Comparison of ENCODE assay signal across 18 mouse cellular contexts in genomic region chr15:78475604-78476031, GRCm38 (mm10). TPM values are rescaled to one million over a fixed set of nuclear protein-coding genes. Genes with fewer than 3 reads are reported as not detected.
A peak's percentile ranks its signal among the peaks of the same experiment; 100 is the strongest.
DNase-seq lines count a peak whose midpoint lies in the region; ATAC-seq lines count a peak whose summit lies in the region.
"Had no signal": no experiment of that assay in that cellular context is flagged by ENCODE, and none has a peak within 500 bp of the region (broad histone marks: within the 10 kb centered on the region; RNA-seq: fewer than 3 reads in every experiment).

No protein-coding gene starts in this region.

- H3K4me1 ChIP-seq in embryonic facial prominence, embryonic 14.5 days (ENCODE audit: control insufficient read depth, insufficient read depth, low read length), result no peaks in the 10 kb centered on the region
- peaks cover 15% of the 10 kb centered on the region for H3K4me1 ChIP-seq in embryonic facial prominence, embryonic 10.5 days
- peaks cover 6% of the 10 kb centered on the region; the same call in 1 of the 2 replicates for H3K4me1 ChIP-seq in liver, embryonic 12.5 days
- H3K4me1 ChIP-seq: limb, embryonic 13.5 days; lung, embryonic 15.5 days had no signal

- no peak overlapping the region for H3K4me3 ChIP-seq in embryonic facial prominence, embryonic 14.5 days (ENCODE audit: low read depth, low read length)
- no peak overlapping the region for H3K4me3 ChIP-seq in embryonic facial prominence, embryonic 10.5 days
- no peak overlapping the region for H3K4me3 ChIP-seq in liver, embryonic 12.5 days
- H3K4me3 ChIP-seq: embryonic facial prominence, embryonic 12.5 days; intestine, embryonic 15.5 days; limb, embryonic 13.5 days; lung, embryonic 15.5 days had no signal

- peak; percentile 8 for DNase-seq in embryonic facial prominence, embryonic 14.5 days (ENCODE audit: low spot score)
- no peak for DNase-seq in embryonic facial prominence, embryonic 10.5 days (ENCODE audit: low spot score)
- DNase-seq in spleen, adult 18-20 months, result peak; percentile 20 to 23
- no peak for DNase-seq in spleen, postnatal 4 days (ENCODE audit: low spot score in 2 of 2)
- peak; percentile 93 for DNase-seq in induced T-regulatory cell, adult 2 months (ENCODE audit: low read depth)
- DNase-seq in thymus, postnatal 25 days, result peak; percentile 65
- DNase-seq in ovary, postnatal 36 days (ENCODE audit: low spot score), result no peak
- DNase-seq: cerebellum, adult 8-10 months; gastrocnemius, postnatal 25 days; kidney, postnatal 25 days; layer of hippocampus, postnatal 36 days had no signal

- no peaks in the 10 kb centered on the region for H3K27me3 ChIP-seq in embryonic facial prominence, embryonic 14.5 days (replicated peaks; ENCODE audit: control insufficient read depth, insufficient read depth, low read length)
- no peaks in the 10 kb centered on the region; the same call in 1 of the 2 replicates for H3K27me3 ChIP-seq in embryonic facial prominence, embryonic 10.5 days (replicated peaks; ENCODE audit: low read depth, poor library complexity, severe bottlenecking)
- peaks cover 11% of the 10 kb centered on the region; the same call in 1 of the 2 replicates for H3K27me3 ChIP-seq in liver, embryonic 12.5 days (replicated peaks)
- H3K27me3 ChIP-seq: intestine, embryonic 15.5 days; lung, embryonic 15.5 days; Patski had no signal

- peak; percentile 6; the same call in 1 of the 2 replicates for ATAC-seq in embryonic facial prominence, embryonic 14.5 days (ENCODE audit: low read depth)
- no peak for ATAC-seq in liver, embryonic 12.5 days
- ATAC-seq: forebrain, embryonic 16.5 days; intestine, embryonic 15.5 days; Patski had no signal

- H3K27ac ChIP-seq in embryonic facial prominence, embryonic 14.5 days (replicated peaks; ENCODE audit: low read depth, low read length), result no peak overlapping the region
- H3K27ac ChIP-seq in embryonic facial prominence, embryonic 10.5 days (replicated peaks), result no peak overlapping the region
- no peak overlapping the region for H3K27ac ChIP-seq in liver, embryonic 12.5 days
- H3K27ac ChIP-seq: embryonic facial prominence, embryonic 12.5 days; intestine, embryonic 15.5 days; limb, embryonic 13.5 days; lung, embryonic 15.5 days had no signal

- WGBS in embryonic facial prominence, embryonic 14.5 days, result 50% methylated on average over 3 of the region's 3 CpGs
- WGBS in embryonic facial prominence, embryonic 10.5 days, result 62% methylated on average over 3 of the region's 3 CpGs
- whole genome bisulfite sequencing in liver, embryonic 12.5 days (ENCODE audit: insufficient replicate concordance), result 40% methylated on average over 3 of the region's 3 CpGs

- no peak overlapping the region for H3K9ac ChIP-seq in embryonic facial prominence, embryonic 14.5 days (ENCODE audit: low read depth, low read length)
- H3K9ac ChIP-seq in liver, embryonic 12.5 days, result no peak overlapping the region
- H3K9ac ChIP-seq: embryonic facial prominence, embryonic 12.5 days; intestine, embryonic 15.5 days; limb, embryonic 13.5 days; lung, embryonic 15.5 days had no signal

- no peaks in the 10 kb centered on the region for H3K9me3 ChIP-seq in embryonic facial prominence, embryonic 14.5 days (ENCODE audit: control insufficient read depth, low read length)
- H3K9me3 ChIP-seq in embryonic facial prominence, embryonic 10.5 days, result no peaks in the 10 kb centered on the region
- H3K9me3 ChIP-seq in liver, embryonic 12.5 days (replicated peaks), result no peaks in the 10 kb centered on the region
- H3K9me3 ChIP-seq: embryonic facial prominence, embryonic 12.5 days; intestine, embryonic 15.5 days; limb, embryonic 13.5 days; lung, embryonic 15.5 days had no signal

- no peaks in the 10 kb centered on the region for H3K36me3 ChIP-seq in embryonic facial prominence, embryonic 14.5 days (ENCODE audit: control insufficient read depth, insufficient read depth, low read length)
- no peaks in the 10 kb centered on the region for H3K36me3 ChIP-seq in embryonic facial prominence, embryonic 10.5 days (replicated peaks)
- H3K36me3 ChIP-seq in liver, embryonic 12.5 days, result no peaks in the 10 kb centered on the region
- H3K36me3 ChIP-seq: embryonic facial prominence, embryonic 12.5 days; intestine, embryonic 15.5 days; limb, embryonic 13.5 days; lung, embryonic 15.5 days had no signal

- no peak overlapping the region for H3K4me2 ChIP-seq in embryonic facial prominence, embryonic 14.5 days (ENCODE audit: low read depth, low read length)
- H3K4me2 ChIP-seq in liver, embryonic 12.5 days, result no peak overlapping the region
- H3K4me2 ChIP-seq: embryonic facial prominence, embryonic 12.5 days; intestine, embryonic 15.5 days; limb, embryonic 13.5 days; lung, embryonic 15.5 days had no signal

RNA-seq across cellular contexts. Expression of gene Tmprss6, which starts 7.2 kb away (rescaled TPM):
- 1.1 and 1.5 TPM in 2 replicates for polyA plus RNA-seq in embryonic facial prominence, embryonic 14.5 days (2014; fragmentation: Nextera tagmentation; extraction: Ambion mirVana)
- 0.24 and 0.37 TPM in 2 replicates for polyA plus RNA-seq in embryonic facial prominence, embryonic 10.5 days (2016; fragmentation: Nextera tagmentation; extraction: Ambion mirVana)
- polyA plus RNA-seq in liver, embryonic 12.5 days (2016; fragmentation: Nextera tagmentation; extraction: Ambion mirVana), result 5.9 and 6.7 TPM in 2 replicates

RNA-seq across cellular contexts. Expression of gene Il2rb, which starts 19.5 kb away (rescaled TPM):
- 0.42 and 0.55 TPM in 2 replicates for polyA plus RNA-seq in embryonic facial prominence, embryonic 14.5 days (2014; fragmentation: Nextera tagmentation; extraction: Ambion mirVana)
- 0.09 TPM in 1 of 2 replicates, not detected in the other for polyA plus RNA-seq in embryonic facial prominence, embryonic 10.5 days (2016; fragmentation: Nextera tagmentation; extraction: Ambion mirVana)
- polyA plus RNA-seq in liver, embryonic 12.5 days (2016; fragmentation: Nextera tagmentation; extraction: Ambion mirVana), result 0.11 and 0.15 TPM in 2 replicates
- polyA plus RNA-seq: forebrain, embryonic 16.5 days had no signal

RNA-seq across cellular contexts. Expression of gene Kctd17, which starts 47.3 kb away (rescaled TPM):
- polyA plus RNA-seq in embryonic facial prominence, embryonic 14.5 days (2014; fragmentation: Nextera tagmentation; extraction: Ambion mirVana), result 46.9 and 54.1 TPM in 2 replicates
- 49.6 and 51.6 TPM in 2 replicates for polyA plus RNA-seq in embryonic facial prominence, embryonic 10.5 days (2016; fragmentation: Nextera tagmentation; extraction: Ambion mirVana)
- 7.6 and 8.8 TPM in 2 replicates for polyA plus RNA-seq in liver, embryonic 12.5 days (2016; fragmentation: Nextera tagmentation; extraction: Ambion mirVana)

RNA-seq across cellular contexts. Expression of gene C1qtnf6, which starts 55.6 kb away (rescaled TPM):
- 64.1 and 67.5 TPM in 2 replicates for polyA plus RNA-seq in embryonic facial prominence, embryonic 14.5 days (2014; fragmentation: Nextera tagmentation; extraction: Ambion mirVana)
- polyA plus RNA-seq in embryonic facial prominence, embryonic 10.5 days (2016; fragmentation: Nextera tagmentation; extraction: Ambion mirVana), result 9.6 and 10.4 TPM in 2 replicates
- 5.2 and 5.6 TPM in 2 replicates for polyA plus RNA-seq in liver, embryonic 12.5 days (2016; fragmentation: Nextera tagmentation; extraction: Ambion mirVana)

Comparison
In these comparisons a context has a peak if more than half of its experiments do, and no peak if none do; other contexts are left out.
1. DNase-seq: peak in embryonic facial prominence, embryonic 14.5 days (single experiment), spleen, adult 18-20 months (2 of 2), induced T-regulatory cell, adult 2 months (single experiment) and thymus, postnatal 25 days (single experiment); none in embryonic facial prominence, embryonic 10.5 days (single experiment), spleen, postnatal 4 days (0 of 2) and ovary, postnatal 36 days (single experiment).